Mouse (Mus musculus) layer of hippocampus, postnatal 25 days (tissue): ENCODE data around the gene Fxyd7. TPM values are rescaled to one million over a fixed set of nuclear protein-coding genes. Genes with fewer than 3 reads are reported as not detected.
A peak's percentile ranks its signal among the peaks of the same experiment; 100 is the strongest.

Experiments used
- DNase-seq, 2 experiments: peaks; one replicate each; pipeline ENCODE4 v3.0.0; 2022; ENCODE audit warnings: mixed read lengths in 2 of 2, low spot score in 1 of 2; ENCODE audit errors: extremely low spot score in 1 of 2
- total RNA-seq, 2 experiments: library from RNA; stranded (reverse); gene quantifications; 2 replicates each; pipeline ENCODE4 v1.2.3; 2021

Fxyd7 gene
- total RNA-seq, 2 experiments from 2014 or later, result 151 to 157 TPM

GRCm38 (mm10) chr7:31052636-31053434 is 1.6 kb upstream of the Fxyd7 start:
- DNase-seq, result peak; percentile 50 to 63

DNA sequence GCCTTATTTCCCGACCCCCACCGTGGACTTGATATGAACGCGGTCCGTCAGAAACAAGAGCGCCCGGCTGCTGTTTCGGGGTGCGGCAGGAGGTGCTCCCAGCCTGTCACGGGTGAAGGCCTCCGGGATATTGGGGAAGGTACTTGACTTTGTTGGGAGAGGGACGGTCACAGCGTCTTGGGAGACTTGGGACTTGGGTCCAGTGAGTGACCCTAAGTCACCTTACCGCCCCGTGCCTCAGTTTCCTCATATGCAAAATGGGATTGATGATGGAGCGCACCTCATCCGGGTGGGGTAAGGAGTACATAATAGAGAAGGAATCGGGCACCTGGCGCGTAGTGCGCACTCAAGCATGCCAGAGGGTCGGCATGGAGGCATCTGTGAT is 976 bp upstream of the Fxyd7 start:
- no peak for DNase-seq

- DNase-seq, result peak in 1 of 2 experiments; percentile 50
Observed at GRCm38 (mm10) chr7:31050921-31051320, 346 bp downstream of the Fxyd7 start.

DNA sequence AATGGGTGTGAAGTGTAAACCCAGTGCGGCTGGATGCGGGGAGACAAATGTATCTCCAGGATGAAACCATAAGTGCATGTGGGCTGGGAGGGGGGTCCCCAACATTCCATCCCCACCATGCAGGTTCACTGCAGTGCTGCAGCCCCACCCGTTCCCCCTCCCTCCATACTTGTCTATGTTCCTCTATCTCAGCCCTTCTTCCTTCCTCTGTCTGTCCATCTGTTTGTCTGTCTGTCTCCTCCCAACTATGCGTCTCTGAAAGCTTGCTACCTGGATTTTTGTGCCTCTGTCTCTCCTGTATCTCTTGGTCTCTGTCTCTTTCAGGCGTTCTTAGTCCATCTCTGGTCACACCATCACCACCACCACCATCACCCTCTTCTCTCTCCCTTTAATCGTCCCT is 780 bp downstream of the Fxyd7 start:
- DNase-seq, result no peak

- peak in 1 of 2 experiments; percentile 46 for DNase-seq
Observed at GRCm38 (mm10) chr7:31049846-31050281, 1.4 kb downstream of the Fxyd7 start.

GRCm38 (mm10) chr7:31049135-31049845 is 2.0 kb downstream of the Fxyd7 start:
- DNase-seq, result peak in 1 of 2 experiments; percentile 42

DNA sequence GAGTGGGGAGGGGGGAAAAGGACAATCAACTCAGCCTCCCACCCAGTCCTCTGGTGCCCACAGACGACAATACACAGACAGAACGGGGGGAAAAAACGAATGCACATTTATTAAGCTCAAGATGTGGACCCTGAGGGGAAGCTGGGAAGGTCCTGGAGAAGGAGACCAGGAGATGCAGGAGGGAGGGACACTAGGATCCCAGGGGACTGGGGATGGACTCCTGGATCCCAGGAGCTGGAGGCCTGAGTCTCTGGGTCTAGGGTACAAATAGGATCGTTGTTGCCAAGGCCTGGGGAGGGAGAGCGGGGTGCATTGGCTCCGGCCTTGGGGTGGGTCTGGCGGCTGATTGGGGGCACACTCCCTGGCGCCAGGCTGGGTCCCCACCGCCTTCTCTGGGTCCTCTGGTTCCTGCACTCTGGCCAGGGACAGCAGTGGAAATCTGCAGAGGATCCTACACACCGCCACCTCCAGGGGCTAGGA is 8.8 kb downstream of the Fxyd7 start, which contains the start of gene Fxyd5:
Gene Fxyd5 (minus strand): TSS at position 51 of the 480 bp plus-strand sequence.
- no peak for DNase-seq

DNA sequence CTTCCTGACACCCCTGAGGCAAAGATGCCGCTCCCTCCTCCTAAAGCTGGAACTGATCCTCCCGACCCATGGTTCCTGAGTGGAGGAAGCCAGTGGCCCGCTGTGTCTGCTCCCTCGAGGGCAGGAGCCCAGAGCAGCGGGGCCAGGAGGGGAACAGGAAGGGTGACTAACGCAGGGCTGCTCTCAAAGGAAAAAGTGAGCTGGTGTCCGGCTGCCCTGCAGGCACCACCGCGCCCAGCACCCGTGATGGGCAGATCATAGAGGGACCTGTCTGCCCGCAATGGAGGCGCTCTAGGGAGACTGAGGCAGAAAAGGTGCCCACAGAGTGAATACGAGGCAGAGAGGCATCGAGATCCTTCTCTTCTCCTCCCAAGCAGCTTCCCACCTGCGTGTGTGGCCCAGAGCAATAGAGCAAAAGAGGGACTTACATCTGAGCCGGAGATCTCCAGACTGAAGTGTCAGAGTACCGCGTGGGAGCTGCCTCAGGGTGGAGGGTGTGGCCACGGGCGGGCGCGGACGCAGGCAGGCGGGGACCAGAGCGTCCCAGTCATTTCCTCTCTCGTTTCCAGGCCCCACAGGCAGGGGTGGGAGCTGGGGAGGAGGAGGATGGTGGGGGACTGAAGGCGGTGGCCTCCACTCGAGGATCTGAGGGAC is 9.5 kb downstream of the Fxyd7 start:
- DNase-seq, result no peak

DNA sequence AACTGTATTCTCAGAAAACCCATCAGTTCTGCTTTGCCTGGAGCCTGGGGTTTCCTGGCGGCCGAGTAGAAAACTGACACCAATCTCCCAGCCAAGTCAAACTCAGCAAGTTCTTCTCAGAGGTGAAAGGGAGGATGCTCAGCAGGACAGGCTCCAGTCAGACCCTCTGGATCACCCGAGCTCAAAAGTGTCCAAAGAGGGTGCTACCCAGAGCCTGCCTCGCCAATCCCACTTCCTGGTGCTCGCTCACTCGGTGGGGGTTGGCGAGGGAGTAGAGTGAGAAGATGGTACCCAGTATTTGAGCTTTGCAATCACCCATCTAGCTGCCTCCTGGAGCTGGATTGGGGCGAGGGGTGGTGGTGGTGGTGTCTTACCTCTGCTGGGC is 10.3 kb downstream of the Fxyd7 start:
- no peak for DNase-seq

DNA sequence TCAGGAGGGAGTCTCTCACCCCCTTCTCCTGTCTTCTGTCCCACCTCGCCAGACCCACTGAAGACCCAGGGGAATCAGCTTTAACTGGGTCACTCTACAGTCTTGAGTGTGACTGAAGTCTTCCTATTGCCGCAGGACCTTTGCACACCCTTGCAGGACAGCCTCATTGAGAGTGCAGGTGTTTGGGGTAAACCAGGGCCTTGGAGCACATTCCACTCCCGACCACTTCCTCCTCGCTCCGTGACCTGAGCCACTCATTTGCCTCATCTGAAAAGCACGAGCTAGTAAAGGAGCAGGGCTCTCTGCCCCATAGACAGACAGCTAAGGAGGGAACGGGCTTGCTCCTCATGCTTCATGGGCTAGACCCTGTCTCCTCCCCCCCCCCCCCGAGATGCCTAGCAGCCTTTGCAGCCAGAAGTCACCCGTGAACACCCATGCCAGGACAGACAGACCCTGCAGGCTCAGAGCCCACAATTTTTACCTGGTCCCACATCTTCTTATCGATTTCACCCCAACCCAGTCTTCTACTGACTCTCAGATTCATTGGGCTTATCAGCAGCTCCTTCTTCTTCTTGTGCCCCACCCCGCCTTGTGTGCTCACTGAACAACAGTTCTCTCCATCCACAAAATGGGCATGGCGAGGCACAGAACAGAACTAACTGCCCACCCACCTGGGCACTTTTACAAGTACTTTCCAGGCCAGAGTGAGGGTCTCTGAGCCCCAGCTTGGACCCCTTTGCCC is 10.8 kb downstream of the Fxyd7 start:
- DNase-seq, result no peak

- DNase-seq, result no peak
Observed at GRCm38 (mm10) chr7:31039011-31039410, 12.3 kb downstream of the Fxyd7 start.

GRCm38 (mm10) chr7:31037675-31038074 is 13.6 kb downstream of the Fxyd7 start:
- no peak for DNase-seq

DNA sequence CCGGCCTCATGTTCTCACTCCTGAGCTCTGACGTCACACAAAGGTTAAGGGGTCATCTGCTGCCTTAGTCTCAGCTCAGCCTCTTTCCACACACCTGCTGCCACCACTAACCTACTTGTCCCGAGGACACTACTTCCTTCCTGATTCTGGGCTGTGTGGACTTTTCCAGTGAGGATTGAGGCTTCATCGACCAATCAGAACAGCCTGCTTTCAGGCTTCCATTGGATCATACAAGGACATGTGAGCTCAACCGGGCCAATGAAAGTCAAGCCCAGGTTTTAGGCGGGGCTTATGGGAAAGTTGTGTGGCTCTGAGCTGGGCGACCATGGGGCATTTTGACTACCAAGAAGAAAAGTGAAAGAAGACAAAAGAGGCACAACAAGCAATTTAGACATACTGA is 14.3 kb downstream of the Fxyd7 start:
- no peak for DNase-seq

- no peak for DNase-seq
Observed at GRCm38 (mm10) chr7:31035291-31035690, 16.0 kb downstream of the Fxyd7 start.

GRCm38 (mm10) chr7:31034789-31035188 is 16.5 kb downstream of the Fxyd7 start:
- DNase-seq, result no peak

GRCm38 (mm10) chr7:31033409-31034165 is 17.7 kb downstream of the Fxyd7 start:
- no peak for DNase-seq

DNA sequence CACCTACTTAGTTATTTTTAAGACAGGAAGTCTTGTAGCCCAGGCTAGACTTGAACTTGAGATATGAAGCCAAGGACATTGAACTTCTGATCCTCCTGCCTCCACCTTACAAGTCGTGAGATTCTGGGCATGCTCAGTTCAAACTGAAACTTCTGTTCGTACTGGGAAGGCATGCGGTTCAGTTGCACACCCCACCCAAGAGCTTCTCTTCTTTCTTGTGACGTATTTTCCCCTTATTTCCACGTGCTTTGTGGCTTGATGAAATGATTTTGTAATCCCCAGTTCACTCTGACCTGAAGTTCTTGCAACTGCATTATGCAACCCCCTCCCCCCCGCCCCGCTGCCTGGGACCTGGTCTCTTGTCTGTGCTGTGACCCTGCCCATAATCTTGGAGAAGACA is 19.5 kb downstream of the Fxyd7 start:
- DNase-seq, result no peak

GRCm38 (mm10) chr7:31030717-31031116 is 20.6 kb downstream of the Fxyd7 start:
- DNase-seq, result no peak

GRCm38 (mm10) chr7:31028609-31029008 is 22.7 kb downstream of the Fxyd7 start:
- no peak for DNase-seq
